Mouse (Mus musculus): Measurements from ENCODE around the gene Agpat1. TPM values are rescaled to one million over a fixed set of nuclear protein-coding genes. Genes with fewer than 3 reads are reported as not detected.

The Agpat1 gene
- polyA plus RNA-seq, 2 experiments, result 53.3 to 150 TPM

GRCm38 (mm10) chr17:34662978-34663377, 58.9 kb downstream of the Agpat1 start:
- ATAC-seq (ENCODE audit: low FRiP score, low read depth) (no peak), DNase-seq (ENCODE audit: low spot score) (no peak)
- Histone ChIP-seq H3K36me3 (ENCODE audit: control insufficient read depth, insufficient read depth, low read length) (no peaks in the 10 kb centered on the region), H3K27me3 (ENCODE audit: control insufficient read depth, insufficient read depth, low read length) (peaks cover 27% of the 10 kb centered on the region), H3K4me2 (replicated peaks; ENCODE audit: low read depth, low read length, severe bottlenecking) (no peak overlapping the region), H3K9me3 (ENCODE audit: control insufficient read depth, low read length) (no peaks in the 10 kb centered on the region), H3K9ac (ENCODE audit: low read depth, low read length, severe bottlenecking) (no peak overlapping the region), H3K4me1 (ENCODE audit: control insufficient read depth, insufficient read depth, low read length) (peaks cover 7% of the 10 kb centered on the region), H3K27ac (replicated peaks; ENCODE audit: low read depth, low read length) (no peak overlapping the region), H3K4me3 (replicated peaks; ENCODE audit: low read length) (no peak overlapping the region)
- WGBS, result 77% methylated on average over 8 of the region's 8 CpGs
- TF ChIP-seq POLR2A (IDR thresholded peaks at IDR 0.05; ENCODE audit: borderline replicate concordance, extremely low read depth, insufficient read depth, insufficient read length), result no peak

Other genes starting within 250 kb of the Agpat1 start
- gene Btnl2, start 249.4 kb upstream of the Agpat1 start, polyA plus RNA-seq (2012; rRNA removed), result 0.14 TPM in 2 replicates
- 0.07 and 0.11 TPM in 2 replicates for gene Btnl2, start 249.4 kb upstream of the Agpat1 start, polyA plus RNA-seq (2014; fragmentation: Nextera tagmentation; extraction: Ambion mirVana)
- not detected in 2 replicates for gene Btnl1, start 227.1 kb upstream of the Agpat1 start, polyA plus RNA-seq (2012; rRNA removed)
- gene Btnl1, start 227.1 kb upstream of the Agpat1 start, polyA plus RNA-seq (2014; fragmentation: Nextera tagmentation; extraction: Ambion mirVana), result not detected in 2 replicates
- 1.4 and 1.5 TPM in 2 replicates for gene BC051142, start 205.4 kb upstream of the Agpat1 start, polyA plus RNA-seq (2012; rRNA removed)
- gene BC051142, start 205.4 kb upstream of the Agpat1 start, polyA plus RNA-seq (2014; fragmentation: Nextera tagmentation; extraction: Ambion mirVana), result 0.19 and 0.85 TPM in 2 replicates
- gene Btnl4, start 126.9 kb upstream of the Agpat1 start, polyA plus RNA-seq (2012; rRNA removed), result 0.05 TPM in 1 of 2 replicates, not detected in the other
- gene Btnl4, start 126.9 kb upstream of the Agpat1 start, polyA plus RNA-seq (2014; fragmentation: Nextera tagmentation; extraction: Ambion mirVana), result not detected in 2 replicates
- gene Btnl6, start 86.9 kb upstream of the Agpat1 start, polyA plus RNA-seq (2012; rRNA removed), result not detected in 2 replicates
- gene Btnl6, start 86.9 kb upstream of the Agpat1 start, polyA plus RNA-seq (2014; fragmentation: Nextera tagmentation; extraction: Ambion mirVana), result not detected in 2 replicates
- 9.6 and 13.3 TPM in 2 replicates for gene Notch4, start 40.0 kb upstream of the Agpat1 start, polyA plus RNA-seq (2012; rRNA removed)
- gene Notch4, start 40.0 kb upstream of the Agpat1 start, polyA plus RNA-seq (2014; fragmentation: Nextera tagmentation; extraction: Ambion mirVana), result 4.3 and 5.7 TPM in 2 replicates
- 3.7 and 4.0 TPM in 2 replicates for gene Gpsm3, start 14.5 kb upstream of the Agpat1 start, polyA plus RNA-seq (2012; rRNA removed)
- gene Gpsm3, start 14.5 kb upstream of the Agpat1 start, polyA plus RNA-seq (2014; fragmentation: Nextera tagmentation; extraction: Ambion mirVana), result 7.6 and 7.9 TPM in 2 replicates
- 141 and 149 TPM in 2 replicates for gene Pbx2, start 13.0 kb upstream of the Agpat1 start, polyA plus RNA-seq (2012; rRNA removed)
- 13.5 and 17.0 TPM in 2 replicates for gene Pbx2, start 13.0 kb upstream of the Agpat1 start, polyA plus RNA-seq (2014; fragmentation: Nextera tagmentation; extraction: Ambion mirVana)
- gene Ager, start 6.4 kb upstream of the Agpat1 start, polyA plus RNA-seq (2012; rRNA removed), result 12.2 and 13.2 TPM in 2 replicates
- 2.1 and 2.9 TPM in 2 replicates for gene Ager, start 6.4 kb upstream of the Agpat1 start, polyA plus RNA-seq (2014; fragmentation: Nextera tagmentation; extraction: Ambion mirVana)
- 103 and 112 TPM in 2 replicates for gene Rnf5, start 572 bp upstream of the Agpat1 start, polyA plus RNA-seq (2012; rRNA removed)
- 79.5 and 83.6 TPM in 2 replicates for gene Rnf5, start 572 bp upstream of the Agpat1 start, polyA plus RNA-seq (2014; fragmentation: Nextera tagmentation; extraction: Ambion mirVana)
- gene Egfl8, start 11.7 kb downstream of the Agpat1 start, polyA plus RNA-seq (2012; rRNA removed), result 11.3 and 12.8 TPM in 2 replicates
- gene Egfl8, start 11.7 kb downstream of the Agpat1 start, polyA plus RNA-seq (2014; fragmentation: Nextera tagmentation; extraction: Ambion mirVana), result 8.1 and 8.7 TPM in 2 replicates
- gene Ppt2, start 24.2 kb downstream of the Agpat1 start, polyA plus RNA-seq (2012; rRNA removed), result 39.6 and 52.4 TPM in 2 replicates
- 27.0 and 29.9 TPM in 2 replicates for gene Ppt2, start 24.2 kb downstream of the Agpat1 start, polyA plus RNA-seq (2014; fragmentation: Nextera tagmentation; extraction: Ambion mirVana)
- gene Prrt1, start 25.3 kb downstream of the Agpat1 start, polyA plus RNA-seq (2012; rRNA removed), result 5.5 and 5.7 TPM in 2 replicates
- gene Prrt1, start 25.3 kb downstream of the Agpat1 start, polyA plus RNA-seq (2014; fragmentation: Nextera tagmentation; extraction: Ambion mirVana), result 0.40 and 0.94 TPM in 2 replicates
- gene Fkbpl, start 40.5 kb downstream of the Agpat1 start, polyA plus RNA-seq (2012; rRNA removed), result 5.1 TPM in 2 replicates
- gene Fkbpl, start 40.5 kb downstream of the Agpat1 start, polyA plus RNA-seq (2014; fragmentation: Nextera tagmentation; extraction: Ambion mirVana), result 11.9 and 12.5 TPM in 2 replicates
- gene Atf6b, start 42.9 kb downstream of the Agpat1 start, polyA plus RNA-seq (2012; rRNA removed), result 104 and 121 TPM in 2 replicates
- gene Atf6b, start 42.9 kb downstream of the Agpat1 start, polyA plus RNA-seq (2014; fragmentation: Nextera tagmentation; extraction: Ambion mirVana), result 68.3 and 80.9 TPM in 2 replicates
- 4.5 and 5.4 TPM in 2 replicates for gene Tnxb, start 66.3 kb downstream of the Agpat1 start, polyA plus RNA-seq (2012; rRNA removed)
- 1.5 and 2.0 TPM in 2 replicates for gene Tnxb, start 66.3 kb downstream of the Agpat1 start, polyA plus RNA-seq (2014; fragmentation: Nextera tagmentation; extraction: Ambion mirVana)
- 3.2 and 4.3 TPM in 2 replicates for gene C4b, start 139.6 kb downstream of the Agpat1 start, polyA plus RNA-seq (2012; rRNA removed)
- gene C4b, start 139.6 kb downstream of the Agpat1 start, polyA plus RNA-seq (2014; fragmentation: Nextera tagmentation; extraction: Ambion mirVana), result 0.53 and 1.3 TPM in 2 replicates
- gene Cyp21a1, start 200.3 kb downstream of the Agpat1 start, polyA plus RNA-seq (2012; rRNA removed), result 0.25 and 0.68 TPM in 2 replicates
- gene Cyp21a1, start 200.3 kb downstream of the Agpat1 start, polyA plus RNA-seq (2014; fragmentation: Nextera tagmentation; extraction: Ambion mirVana), result 0.17 and 0.33 TPM in 2 replicates
- 46.4 and 46.5 TPM in 2 replicates for gene Stk19, start 232.7 kb downstream of the Agpat1 start, polyA plus RNA-seq (2012; rRNA removed)
- 23.9 and 26.8 TPM in 2 replicates for gene Stk19, start 232.7 kb downstream of the Agpat1 start, polyA plus RNA-seq (2014; fragmentation: Nextera tagmentation; extraction: Ambion mirVana)
- gene Dxo, start 232.8 kb downstream of the Agpat1 start, polyA plus RNA-seq (2012; rRNA removed), result 87.6 and 98.9 TPM in 2 replicates
- 52.6 and 59.9 TPM in 2 replicates for gene Dxo, start 232.8 kb downstream of the Agpat1 start, polyA plus RNA-seq (2014; fragmentation: Nextera tagmentation; extraction: Ambion mirVana)
- 75.8 and 99.4 TPM in 2 replicates for gene Skiv2l, start 245.9 kb downstream of the Agpat1 start, polyA plus RNA-seq (2012; rRNA removed)
- 43.5 and 45.0 TPM in 2 replicates for gene Skiv2l, start 245.9 kb downstream of the Agpat1 start, polyA plus RNA-seq (2014; fragmentation: Nextera tagmentation; extraction: Ambion mirVana)
- gene Nelfe, start 246.1 kb downstream of the Agpat1 start, polyA plus RNA-seq (2012; rRNA removed), result 56.4 and 92.2 TPM in 2 replicates
- gene Nelfe, start 246.1 kb downstream of the Agpat1 start, polyA plus RNA-seq (2014; fragmentation: Nextera tagmentation; extraction: Ambion mirVana), result 101 and 111 TPM in 2 replicates

All from limb, embryonic 14.5 days (tissue).